Mouse (Mus musculus) granulocyte monocyte progenitor cell, adult 5-6 weeks (primary cell): ENCODE data around the gene Nt5c. TPM values are rescaled to one million over a fixed set of nuclear protein-coding genes. Genes with fewer than 3 reads are reported as not detected.
"Not testable (repeated sequence)": the region's sequence is repeated elsewhere in the genome, so short reads cannot be mapped to it uniquely, and the experiment has no call there.

Experiments
- ATAC-seq: replicated peaks from 2 replicates; pipeline ENCODE4 v1.8.0; 2016; ENCODE audit warnings: mild to moderate bottlenecking, moderate TSS enrichment, inconsistent platforms; ENCODE audit not compliant: poor library complexity, severe bottlenecking
- total RNA-seq, 2 experiments: library from RNA; stranded (forward) in 1 of 2; stranded (reverse) in 1 of 2; fragments of 200-712, 200-1000 nt in 1 of 2; fragments of >200 nt in 1 of 2; fragmentation: Nextera tagmentation in 1 of 2; gene quantifications; 2 replicates each; pipeline ENCODE4 v1.2.3; 2014 to 2017

Nt5c gene
- total RNA-seq (2014; fragmentation: Nextera tagmentation) (75.8 and 96.5 TPM in 2 replicates), total RNA-seq (2017) (113 and 118 TPM in 2 replicates)

- peak; percentile 97 for ATAC-seq
Observed at GRCm38 (mm10) chr11:115491356-115492083, at the start of gene Nt5c. Nt5c (minus strand) TSS chr11:115491862.

- ATAC-seq: no peak
Observed at GRCm38 (mm10) chr11:115538045-115538444, 46.4 kb upstream of the Nt5c start.

DNA sequence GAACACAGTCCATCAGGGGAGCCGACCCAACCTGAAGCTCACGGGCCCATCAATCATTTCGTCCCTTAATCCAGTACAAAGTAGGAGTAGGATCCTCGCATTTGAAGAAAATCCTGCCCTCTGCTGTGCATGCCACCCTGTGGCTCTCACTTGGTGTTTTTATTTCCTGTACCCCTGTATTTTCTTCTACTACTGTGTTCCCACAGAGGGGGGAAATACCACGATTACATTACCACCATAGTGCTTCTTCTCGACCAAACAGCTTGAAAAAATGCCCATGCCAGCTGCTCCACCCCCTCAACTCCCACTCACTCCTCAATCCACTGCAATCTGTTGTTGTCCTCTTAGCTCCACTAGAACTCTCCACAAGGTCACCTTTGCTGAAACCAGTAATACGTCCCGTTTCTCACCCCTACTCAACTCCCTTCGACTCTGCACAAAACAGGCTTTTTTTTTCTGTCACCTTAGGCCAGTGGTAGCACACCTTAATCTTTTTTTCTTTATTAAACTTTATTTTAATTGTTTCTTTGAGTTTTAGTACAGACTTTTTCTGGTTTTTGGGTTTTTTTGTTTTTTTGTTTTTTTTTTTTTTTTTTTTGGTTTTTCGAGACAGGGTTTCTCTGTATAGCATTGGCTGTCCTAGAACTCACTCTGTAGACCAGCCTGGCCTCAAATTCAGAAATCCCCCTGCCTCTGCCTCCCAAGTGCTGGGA lies 45.4 kb upstream of the Nt5c start:
- ATAC-seq: no peak

- peak; percentile 98 for ATAC-seq
Observed at GRCm38 (mm10) chr11:115536038-115536681, 44.5 kb upstream of the Nt5c start, which contains the start of gene Sumo2. Sumo2 (minus strand) TSS chr11:115536276.

GRCm38 (mm10) chr11:115535401-115536037 lies 43.9 kb upstream of the Nt5c start:
- peak; percentile 16 for ATAC-seq

- no peak for ATAC-seq
Observed at GRCm38 (mm10) chr11:115534759-115535371, 43.2 kb upstream of the Nt5c start.

- not testable (repeated sequence) for ATAC-seq
Observed at GRCm38 (mm10) chr11:115526446-115526845, 34.8 kb upstream of the Nt5c start.

DNA sequence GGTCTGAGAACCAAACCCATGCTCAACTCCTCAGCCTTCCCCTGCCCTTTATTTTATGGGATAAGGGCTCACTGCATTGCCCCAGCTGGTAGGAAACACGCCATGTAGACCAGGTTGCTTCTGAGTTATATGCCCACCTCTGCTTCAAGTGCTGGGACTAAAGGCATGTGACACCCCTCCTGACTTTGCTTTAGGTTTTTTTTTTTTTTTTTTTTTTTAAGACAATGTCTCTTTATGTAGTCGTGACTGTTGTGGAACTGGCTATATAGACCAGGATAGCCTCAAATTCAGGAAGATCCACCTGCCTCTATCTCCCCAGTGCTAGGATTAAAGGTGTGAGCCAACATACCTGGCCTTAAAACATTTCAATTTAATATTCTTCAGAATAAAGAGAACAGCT lies 31.0 kb upstream of the Nt5c start:
- ATAC-seq: no peak

DNA sequence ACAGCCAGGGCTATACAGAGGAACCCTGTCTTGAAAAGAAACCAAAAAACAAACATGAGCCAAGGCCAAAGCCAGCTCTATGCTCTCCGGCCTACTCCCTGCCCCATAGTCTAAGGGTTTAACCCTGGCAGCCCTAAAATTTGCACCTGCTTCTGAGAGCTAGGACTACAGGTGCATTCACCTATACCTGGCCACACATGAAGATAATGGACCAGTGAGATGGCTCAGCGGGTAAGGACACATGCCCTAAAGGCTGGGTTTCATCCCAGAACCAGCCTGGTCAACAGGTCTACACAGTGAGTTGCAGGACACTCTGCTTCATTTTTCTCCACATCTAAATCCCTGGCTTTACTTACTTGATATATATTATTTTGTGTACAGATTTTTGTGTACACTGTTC lies 30.6 kb upstream of the Nt5c start:
- ATAC-seq: no peak

DNA sequence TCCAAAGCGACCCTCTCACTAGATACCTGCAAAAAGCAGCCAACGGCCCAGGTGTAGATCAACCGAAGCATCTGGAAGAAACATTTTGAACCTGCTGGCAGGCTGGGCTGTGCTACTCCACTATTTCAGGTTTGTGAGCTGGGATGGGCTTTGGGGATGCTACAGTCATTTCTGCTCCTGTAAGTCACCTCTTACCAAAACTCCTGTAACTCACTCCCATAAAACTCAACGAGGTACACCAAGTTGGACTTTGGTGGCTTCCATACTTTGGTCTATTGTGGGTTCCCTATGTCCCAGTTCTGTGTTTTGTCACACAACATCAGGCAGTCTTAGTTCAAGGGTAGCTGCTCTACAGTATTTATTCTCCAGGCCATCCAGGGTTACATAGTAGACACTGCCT lies 29.4 kb upstream of the Nt5c start:
- ATAC-seq: no peak

DNA sequence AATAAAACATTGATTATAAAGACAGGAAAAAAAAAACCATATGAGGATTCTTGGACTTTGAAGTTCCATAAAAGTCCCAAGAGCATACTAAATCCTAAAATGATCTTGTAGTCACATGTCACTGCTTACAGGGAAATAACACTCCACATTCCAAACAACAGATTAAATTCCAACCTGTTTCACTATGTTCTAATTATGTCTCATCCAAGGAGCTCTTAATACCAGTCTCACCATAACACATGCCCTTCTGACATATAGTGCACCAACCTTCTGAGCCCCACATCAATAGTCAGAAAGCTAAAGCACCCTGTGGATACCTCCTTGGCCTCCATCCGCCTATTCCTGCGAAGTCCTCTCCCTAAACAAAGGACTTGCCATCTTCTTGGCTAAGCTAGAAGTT lies 28.6 kb upstream of the Nt5c start:
- ATAC-seq: no peak

GRCm38 (mm10) chr11:115519581-115519980 lies 27.9 kb upstream of the Nt5c start:
- no peak for ATAC-seq

GRCm38 (mm10) chr11:115518693-115519092 lies 27.0 kb upstream of the Nt5c start:
- no peak for ATAC-seq

- no peak for ATAC-seq
Observed at GRCm38 (mm10) chr11:115516942-115517341, 25.3 kb upstream of the Nt5c start.

DNA sequence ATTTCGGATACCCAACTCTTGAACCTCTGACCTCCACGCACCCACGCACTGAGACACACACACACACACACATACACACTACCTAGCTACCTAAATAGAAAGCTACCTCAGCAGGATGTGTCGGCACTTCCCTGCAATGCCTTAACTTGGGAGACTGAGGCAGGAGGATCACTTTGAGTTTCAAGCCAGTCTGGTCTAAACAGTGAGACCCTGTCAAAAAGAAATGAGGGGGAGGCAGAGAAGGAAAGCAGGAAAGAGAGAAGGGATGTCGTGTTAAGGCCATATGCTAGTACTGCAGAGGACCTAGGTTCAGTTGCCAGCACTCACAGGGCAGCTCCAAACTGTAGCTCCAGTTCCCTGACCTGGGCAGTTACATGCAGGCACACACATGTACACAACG lies 23.4 kb upstream of the Nt5c start:
- no peak for ATAC-seq

GRCm38 (mm10) chr11:115514238-115514663 lies 22.6 kb upstream of the Nt5c start, which contains the start of gene Jpt1:
Jpt1 (minus strand) TSS chr11:115514387.
- ATAC-seq: peak; percentile 82

DNA sequence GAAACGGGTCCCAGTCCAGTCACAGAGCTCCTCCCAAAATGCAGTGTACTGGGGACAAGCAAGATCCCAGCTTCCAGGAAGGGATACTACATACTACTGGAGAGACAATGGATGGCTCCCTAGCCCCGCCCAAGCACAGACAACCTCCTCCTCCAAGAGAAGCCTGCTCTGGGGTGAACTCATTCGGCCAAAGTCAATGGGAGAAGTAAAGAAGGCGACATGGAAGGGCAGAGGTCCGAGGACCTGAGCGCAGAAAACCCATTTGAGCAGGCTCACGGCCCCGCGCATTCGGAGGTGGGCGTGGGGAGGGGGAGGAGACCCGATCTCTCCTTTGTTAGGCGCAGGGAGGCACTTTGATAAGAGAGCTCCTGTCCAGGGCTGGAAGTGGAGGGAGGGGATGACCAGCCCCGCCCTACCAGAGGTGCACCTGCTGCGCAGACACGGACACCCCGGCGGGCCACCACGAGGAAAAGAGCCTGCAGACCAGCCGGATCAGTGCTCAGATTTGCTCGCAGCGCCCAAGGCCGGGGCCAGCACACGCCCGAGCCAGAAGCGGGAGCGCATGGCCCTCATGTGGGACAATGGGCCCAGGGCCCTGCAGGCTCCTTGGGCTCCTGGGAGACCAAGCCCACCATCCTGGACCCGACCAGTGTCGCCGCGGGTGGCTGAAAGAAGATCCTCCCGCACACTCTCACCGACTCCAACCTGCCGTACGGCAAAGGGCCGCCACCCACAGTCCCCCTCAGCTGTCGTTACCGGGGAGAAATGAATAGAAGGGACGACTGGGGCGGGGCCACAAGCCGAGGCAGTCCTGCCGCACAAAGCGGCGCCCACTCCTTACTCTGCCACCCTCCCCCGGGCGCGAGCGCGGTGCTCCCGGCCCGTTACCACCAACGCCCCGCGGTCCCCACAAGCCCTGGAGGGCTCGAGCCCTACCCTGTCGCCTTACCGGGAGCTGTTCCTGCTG lies 21.9 kb upstream of the Nt5c start:
- ATAC-seq: peak; percentile 10

DNA sequence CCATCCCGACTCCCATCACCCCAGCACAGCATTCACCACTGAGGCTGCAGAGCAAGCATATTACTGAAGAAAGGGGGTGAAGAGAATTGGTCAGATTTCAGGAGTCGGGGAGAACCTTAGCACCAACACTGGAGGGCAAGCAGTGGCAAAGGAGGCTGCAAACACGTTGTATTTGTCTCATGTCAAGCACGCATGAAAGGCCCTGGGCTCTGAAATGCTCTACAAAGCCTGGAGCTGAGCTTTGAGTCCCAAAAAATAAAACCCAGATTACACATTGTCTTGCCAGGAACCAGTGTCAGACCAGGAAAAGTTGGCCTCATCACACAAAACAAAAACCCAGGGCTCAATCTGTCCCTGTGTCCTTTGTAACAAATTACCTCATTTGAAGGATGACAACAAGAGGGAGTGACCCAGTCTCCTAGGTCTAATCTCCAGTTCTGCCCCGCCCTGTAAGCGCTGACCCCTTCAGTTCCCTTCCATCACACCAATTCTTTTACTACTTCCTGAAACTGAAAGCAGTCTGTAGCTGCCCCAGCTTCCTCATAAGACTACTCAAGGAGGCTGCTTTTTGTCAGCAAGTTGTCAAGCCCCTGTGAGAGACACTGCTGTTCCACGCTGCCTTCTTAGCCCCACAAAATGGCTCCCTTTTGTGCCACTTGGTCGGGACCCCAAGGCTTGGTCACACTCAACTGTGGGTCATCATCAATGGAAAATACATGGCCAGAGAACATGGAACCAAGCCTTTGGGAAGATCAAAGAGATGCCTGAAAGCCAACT lies 20.9 kb upstream of the Nt5c start:
- peak; percentile 56 for ATAC-seq
